Mouse (Mus musculus) T-helper 2 cell (primary cell): ENCODE measurements around the gene Hsdl2.
"Not testable (repeated sequence)": the region's sequence is repeated elsewhere in the genome, so short reads cannot be mapped to it uniquely, and the experiment has no call there.

Experiments
- in situ Hi-C: fragments of 300-600 bp; cut with MboI, MseI; formaldehyde crosslinking; loops from one replicate; pipeline ENCODE4 v1.15.1; 2025; ENCODE audit warnings: high pct_unique_total_duplicates

The Hsdl2 gene

GRCm38 (mm10) chr4:59581314-59582185, at the start of gene Hsdl2:
Hsdl2 (plus strand) TSS chr4:59581563.
- in situ Hi-C loops, result no loop called here

DNA sequence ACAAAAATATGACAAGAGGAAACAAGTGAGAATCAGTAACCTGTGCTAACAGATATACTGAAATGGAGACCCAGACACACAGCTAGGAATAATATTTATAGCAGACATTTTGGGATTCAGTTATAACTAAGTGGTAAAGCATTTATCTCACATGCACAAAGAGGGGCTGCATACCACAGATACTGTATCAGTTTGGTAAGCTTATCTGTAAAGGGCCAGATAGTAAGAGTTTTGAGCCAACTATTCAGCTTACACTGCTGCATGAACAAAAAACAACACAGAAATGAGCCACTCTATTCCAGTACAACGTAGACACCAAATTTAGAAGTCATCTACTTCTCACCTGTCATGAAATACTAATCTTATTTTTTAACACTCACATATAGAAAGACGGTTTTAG, 48.1 kb upstream of the Hsdl2 start:
- in situ Hi-C loops, result no loop called here

GRCm38 (mm10) chr4:59535624-59536023, 45.7 kb upstream of the Hsdl2 start:
- in situ Hi-C loops, result no loop called here

GRCm38 (mm10) chr4:59536281-59536680, 45.1 kb upstream of the Hsdl2 start:
- in situ Hi-C loops, result no loop called here

- in situ Hi-C loops, result no loop called here
Measured at GRCm38 (mm10) chr4:59543006-59543405, 38.4 kb upstream of the Hsdl2 start.

DNA sequence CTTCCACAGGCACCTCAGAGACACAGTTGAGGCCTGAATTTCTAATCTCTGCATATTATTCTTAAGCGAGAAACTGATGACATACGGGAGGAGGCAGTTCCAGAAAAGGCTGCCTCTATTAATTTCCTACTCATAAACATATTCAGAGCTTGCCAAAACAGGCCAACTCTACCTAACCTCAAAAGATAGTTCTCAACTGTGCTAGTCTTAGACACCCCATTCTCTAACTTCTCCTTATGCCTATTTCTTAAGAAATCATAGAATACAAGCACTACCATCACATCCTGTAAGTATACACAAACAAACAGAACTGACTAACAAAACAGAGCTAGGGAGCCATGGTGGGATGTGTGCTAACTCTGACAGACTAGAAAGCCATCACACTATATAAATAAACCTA, 36.7 kb upstream of the Hsdl2 start:
- in situ Hi-C loops, result no loop called here

DNA sequence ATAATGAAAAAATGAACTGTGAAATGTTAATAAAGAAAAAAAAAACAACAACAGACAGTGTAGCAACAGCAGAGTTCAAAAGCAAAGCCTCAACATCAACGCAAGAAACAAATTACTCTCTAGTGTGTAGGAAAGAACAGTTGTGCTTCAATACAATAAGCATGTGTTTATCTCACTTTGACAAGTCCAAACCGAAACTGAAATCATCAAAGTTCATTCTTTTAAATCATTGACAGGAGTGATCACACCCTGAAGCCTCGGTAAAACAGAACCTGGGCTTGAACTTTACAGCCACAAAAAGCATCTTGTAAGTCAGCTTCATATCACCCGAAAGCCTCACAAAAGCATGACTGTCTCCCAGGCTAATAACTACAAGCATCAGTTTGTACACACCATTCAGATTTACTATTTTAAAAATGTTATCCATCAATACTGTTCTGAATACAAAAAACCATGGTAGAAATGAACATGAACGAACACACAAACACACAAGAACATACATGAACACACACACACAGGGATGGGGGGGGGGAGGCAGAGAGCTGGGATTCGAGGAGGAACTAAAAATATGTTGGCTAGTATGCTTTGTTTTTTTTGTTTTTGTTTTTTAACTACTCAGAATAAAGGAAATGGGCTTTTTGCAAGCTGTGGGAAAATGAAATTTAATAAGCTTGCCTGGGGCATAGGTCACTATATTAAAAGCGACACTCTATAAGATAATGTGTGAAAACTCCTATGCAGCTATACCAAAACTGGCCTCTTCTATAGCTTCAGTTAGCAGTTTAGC, 34.9 kb upstream of the Hsdl2 start:
- in situ Hi-C loops, result no loop called here

DNA sequence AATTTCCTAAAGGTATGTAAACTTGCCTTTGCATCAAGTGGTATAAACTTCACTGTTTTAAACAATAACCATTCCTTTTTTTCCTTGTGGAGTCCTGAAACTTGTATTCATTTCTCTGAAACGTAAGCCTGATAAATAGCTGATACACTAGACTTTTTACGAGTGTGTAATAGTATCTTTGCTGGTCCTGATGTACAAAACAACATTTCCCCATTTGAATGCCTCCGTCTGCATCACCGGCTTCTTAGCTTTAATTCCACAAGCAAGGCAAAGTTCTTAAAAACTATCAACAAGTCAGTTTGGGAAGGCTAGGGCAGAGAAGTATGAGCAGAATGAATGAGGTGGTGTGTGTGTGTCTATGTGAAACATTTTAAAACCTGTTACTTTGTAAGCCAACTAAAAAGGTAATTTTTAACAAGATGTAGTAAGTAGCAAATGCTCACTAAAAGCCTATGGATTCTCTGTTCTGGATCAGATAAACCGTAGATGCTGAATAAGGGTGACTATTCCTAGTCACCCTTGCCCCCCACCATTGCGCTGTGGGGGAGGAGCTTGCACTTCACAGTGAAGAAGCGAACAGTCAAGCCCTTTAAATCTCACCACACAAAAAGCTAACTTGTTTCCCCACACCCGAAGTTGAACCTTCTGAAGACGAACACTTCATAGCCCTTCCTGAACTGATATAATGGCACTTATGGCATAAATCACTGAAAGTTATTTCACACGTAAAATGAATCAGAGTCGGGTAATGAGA, 34.0 kb upstream of the Hsdl2 start:
- in situ Hi-C loops, result no loop called here

DNA sequence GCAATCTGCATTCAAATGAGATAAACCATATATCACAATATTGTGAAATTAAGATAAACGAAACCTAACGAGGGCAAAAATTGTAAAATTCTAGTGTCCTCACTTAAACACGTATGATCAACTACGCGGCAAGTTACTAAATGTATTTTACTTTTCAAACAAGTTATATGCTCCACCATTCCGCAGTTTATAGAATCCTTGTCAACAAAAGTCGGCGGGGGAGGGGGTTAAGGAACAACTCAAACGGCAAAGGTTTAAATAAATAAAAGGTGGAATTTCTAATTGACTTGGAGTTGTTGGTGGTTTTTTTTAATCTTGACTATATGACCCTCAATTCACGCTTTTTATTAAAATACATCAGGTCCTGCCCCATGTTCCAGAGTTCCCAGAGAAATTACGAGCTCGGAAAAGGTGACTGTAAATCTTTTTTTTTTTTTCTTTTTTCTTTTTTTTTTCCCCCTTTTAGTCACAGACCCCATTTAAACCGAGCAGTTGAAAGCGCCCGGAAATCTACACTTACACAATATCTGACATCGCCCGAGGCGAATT, 33.3 kb upstream of the Hsdl2 start:
- in situ Hi-C loops, result no loop called here

- in situ Hi-C loops, result no loop called here
Measured at GRCm38 (mm10) chr4:59548560-59549174, 32.7 kb upstream of the Hsdl2 start.

GRCm38 (mm10) chr4:59549175-59549976, 32.0 kb upstream of the Hsdl2 start, which contains the start of gene Ptbp3:
Ptbp3 (minus strand) TSS chr4:59549364.
- in situ Hi-C loops, result no loop called here

DNA sequence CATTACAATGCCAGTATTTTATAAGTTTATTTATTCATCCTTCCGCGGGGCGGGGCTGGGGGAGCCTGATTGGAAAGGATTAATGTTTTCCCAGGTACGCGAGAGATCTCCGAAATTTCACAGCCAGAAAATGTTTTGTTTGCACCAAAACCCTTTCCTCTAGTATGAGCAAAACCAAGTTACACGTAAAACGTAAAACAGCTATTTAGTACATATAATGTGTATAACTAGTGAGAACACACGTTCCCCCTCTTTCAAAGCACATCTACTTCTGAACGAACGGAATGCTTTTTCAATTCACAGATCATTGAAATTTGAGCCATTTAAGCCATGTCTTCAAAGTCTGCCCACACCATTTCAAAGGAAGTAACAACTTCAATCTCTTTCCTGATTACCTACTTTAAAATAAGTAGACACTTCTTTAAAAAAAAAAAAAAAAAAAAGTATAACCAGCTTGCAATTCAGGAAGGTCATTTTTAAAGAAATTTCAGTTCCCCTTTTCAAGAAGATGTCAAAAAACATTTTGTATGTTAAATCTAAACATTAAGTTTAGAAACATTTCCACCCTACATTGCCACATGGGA, 31.3 kb upstream of the Hsdl2 start:
- in situ Hi-C loops, result loop anchor here (5.0 kb wide), 1 partner anchor 98 kb away; no protein-coding TSS in a partner anchor

DNA sequence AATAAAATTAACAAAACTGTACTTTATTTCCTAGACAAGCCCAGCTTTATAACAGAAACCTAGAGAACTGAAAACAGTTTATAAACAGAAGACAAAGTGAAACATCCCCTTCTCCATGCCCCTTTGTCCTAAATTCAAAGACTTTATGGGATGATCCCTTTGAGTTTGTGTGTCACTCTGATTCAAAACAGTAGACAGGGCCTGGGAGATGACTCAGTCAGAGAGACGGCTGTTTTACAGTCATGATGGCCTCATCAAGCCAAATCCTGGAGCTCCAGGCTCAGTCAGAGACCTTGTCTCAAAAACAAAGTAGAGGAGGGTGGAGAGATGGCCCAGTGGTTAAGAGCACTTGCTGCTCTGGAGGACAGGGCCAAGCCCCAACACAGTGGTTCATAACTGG, 29.5 kb upstream of the Hsdl2 start:
- in situ Hi-C loops, result loop anchor here (5.0 kb wide), 1 partner anchor 100 kb away; no protein-coding TSS in a partner anchor

GRCm38 (mm10) chr4:59552835-59553234, 28.5 kb upstream of the Hsdl2 start:
- in situ Hi-C loops, result loop anchor here (5.0 kb wide), 1 partner anchor 101 kb away; no protein-coding TSS in a partner anchor

GRCm38 (mm10) chr4:59553576-59553975, 27.8 kb upstream of the Hsdl2 start:
- in situ Hi-C loops, result loop anchor here (5.0 kb wide), 1 partner anchor 101 kb away; no protein-coding TSS in a partner anchor

DNA sequence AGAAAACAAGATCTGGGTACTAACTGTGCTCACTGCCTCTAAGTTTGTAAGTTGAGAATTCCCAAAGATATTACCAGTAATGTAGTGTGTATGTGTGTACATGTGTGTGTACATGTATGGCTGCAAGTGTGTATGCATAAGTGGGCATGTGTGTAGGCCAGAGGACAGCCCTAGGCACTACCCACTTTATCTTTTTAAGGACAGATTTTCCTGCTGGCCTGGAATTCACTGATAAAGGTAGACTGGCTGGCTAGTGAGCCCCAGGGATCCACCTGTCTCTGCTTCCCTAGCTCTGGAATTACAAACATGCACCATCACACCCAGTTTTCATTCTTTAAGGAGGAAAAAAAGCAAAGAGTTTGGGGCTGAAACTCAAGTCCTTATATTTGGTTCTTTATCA, 26.2 kb upstream of the Hsdl2 start:
- in situ Hi-C loops, result no loop called here

DNA sequence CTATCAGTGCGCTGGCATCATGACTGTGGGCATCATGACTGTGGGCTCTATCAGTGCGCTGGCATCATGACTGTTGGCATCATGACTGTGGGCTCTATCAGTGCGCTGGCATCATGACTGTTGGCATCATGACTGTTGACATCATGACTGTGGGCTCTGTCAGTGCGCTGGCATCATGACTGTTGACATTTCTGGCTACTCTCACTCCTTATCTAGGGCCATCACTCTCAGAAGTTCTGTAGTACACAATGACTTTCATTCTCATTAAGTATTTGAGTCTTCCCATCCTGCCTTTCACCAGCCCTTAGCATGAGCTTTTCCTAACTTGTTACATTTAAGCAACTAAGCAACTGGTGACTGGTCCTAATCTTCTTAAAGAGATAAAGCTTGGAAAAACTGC, 24.0 kb upstream of the Hsdl2 start:
- in situ Hi-C loops, result not testable (repeated sequence)

- in situ Hi-C loops, result no loop called here
Measured at GRCm38 (mm10) chr4:59558096-59558720, 23.2 kb upstream of the Hsdl2 start.

GRCm38 (mm10) chr4:59560141-59560540, 21.2 kb upstream of the Hsdl2 start:
- in situ Hi-C loops, result no loop called here
